Mouse (Mus musculus) thymus, postnatal 25 days (tissue): ENCODE measurements around the gene Eml3.

Experiments
- DNase-seq: peaks from one replicate; pipeline ENCODE4 v3.0.0; 2022

The Eml3 gene

DNA sequence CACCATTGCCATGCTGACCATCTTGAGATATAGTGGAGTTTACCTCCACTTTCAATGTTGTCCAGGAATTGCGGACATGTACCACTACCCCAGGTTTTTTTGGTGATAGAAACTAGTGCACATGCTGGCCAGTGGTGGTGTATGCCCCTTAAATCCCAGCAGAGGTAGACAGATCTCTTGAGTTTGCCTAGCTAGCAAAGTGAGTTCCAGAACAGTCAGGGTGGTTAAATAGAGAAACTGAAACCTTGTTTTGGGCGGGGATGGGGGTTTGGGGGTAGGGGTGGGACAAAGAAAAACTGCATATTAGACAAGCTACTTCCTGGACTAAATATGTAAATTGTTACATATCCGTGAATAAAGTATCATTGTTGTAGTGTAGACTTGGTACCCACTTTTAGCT is 10.4 kb upstream of the Eml3 start:
- no peak for DNase-seq

DNA sequence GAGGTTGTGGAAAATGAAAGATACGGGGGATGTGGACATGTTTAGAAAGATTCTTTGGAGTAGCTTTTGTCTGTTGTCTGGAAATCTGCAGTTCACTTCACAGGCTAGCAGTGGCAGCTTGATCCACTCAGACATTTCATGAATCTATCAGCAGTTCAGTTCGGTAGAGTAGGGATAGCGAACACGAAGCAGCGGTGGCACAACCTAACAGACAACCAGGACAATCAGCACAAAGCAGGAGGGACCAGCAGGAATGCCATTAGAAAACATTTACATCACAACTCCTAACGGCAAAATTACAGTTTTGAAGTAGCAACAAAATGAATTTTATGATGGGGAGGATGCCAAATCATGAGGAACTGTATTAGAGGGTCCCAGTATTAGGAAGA is 9.7 kb upstream of the Eml3 start:
- no peak for DNase-seq

DNA sequence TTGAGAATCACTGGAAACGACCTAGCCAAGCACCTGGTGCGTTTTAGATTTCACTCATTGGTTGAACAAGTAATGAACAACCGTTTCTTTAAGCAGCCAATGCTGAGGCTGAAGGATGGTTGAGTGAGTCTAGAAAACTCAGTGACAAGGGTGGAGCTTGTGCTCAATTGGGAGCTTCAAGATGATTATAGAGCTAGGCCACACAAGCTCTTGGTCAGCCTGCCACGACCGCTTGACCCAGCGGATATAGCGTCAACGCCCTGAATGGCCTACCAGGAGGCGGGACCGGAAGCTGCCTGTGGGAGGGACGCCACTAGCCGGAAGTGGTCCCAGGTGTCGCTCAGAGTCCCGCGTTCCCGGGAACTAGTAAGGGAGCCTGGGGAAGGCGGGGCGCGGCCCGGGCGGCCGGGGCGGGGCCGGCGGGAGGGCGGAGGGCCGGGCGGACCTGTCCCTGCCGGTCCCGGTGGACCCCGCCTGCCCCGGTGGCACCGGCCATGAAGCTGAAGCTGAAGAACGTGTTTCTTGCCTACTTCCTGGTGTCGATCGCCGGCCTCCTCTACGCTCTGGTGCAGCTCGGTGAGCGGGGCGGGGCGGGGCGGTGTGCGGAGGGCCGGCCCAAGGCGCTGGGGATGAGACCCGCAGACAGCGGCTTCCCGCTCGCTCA is 9.1 kb upstream of the Eml3 start, which contains the start of gene B3gat3:
TSS of gene B3gat3 (plus strand) at position 302 of the 664 bp plus-strand sequence.
- DNase-seq = peak; percentile 85

DNA sequence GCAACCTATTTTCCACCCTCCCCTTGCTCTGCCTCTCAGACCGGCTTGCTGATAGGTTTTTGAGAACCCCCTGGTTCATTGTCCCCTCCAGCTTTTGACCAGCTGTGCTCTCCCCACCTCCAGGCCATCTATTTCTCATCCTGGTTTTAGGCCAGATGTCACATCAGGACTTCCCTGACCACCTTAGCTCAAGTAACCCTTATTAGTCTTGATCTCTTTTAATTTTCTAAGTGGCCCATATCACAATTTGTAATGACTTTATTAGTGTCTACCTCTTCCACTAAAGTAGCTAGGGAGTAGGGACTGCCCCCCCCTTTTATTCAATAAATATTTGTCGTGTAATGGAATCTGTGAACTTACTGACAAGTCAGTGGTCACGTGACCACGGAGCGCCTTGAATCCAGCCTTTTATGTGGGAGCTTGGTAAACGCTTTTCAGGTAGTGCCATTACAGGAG is 8.5 kb upstream of the Eml3 start:
- DNase-seq = no peak

DNA sequence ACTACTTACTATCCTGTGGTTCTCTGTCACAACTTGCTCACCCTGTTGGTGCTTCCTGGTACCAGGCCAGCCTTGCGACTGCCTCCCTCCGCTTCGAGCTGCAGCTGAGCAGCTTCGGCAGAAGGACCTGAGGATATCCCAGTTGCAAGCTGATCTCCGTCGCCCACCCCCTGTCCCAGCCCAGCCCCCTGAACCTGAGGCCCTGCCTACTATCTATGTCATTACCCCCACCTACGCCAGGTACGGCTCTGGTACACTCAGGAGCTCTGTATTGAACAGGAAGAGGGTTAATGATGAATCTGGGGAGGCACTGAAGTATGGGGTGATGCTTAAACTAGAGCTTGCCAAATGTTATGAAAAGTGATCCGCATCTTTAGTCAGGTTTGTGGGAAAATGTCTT is 7.6 kb upstream of the Eml3 start:
- no peak for DNase-seq

DNA sequence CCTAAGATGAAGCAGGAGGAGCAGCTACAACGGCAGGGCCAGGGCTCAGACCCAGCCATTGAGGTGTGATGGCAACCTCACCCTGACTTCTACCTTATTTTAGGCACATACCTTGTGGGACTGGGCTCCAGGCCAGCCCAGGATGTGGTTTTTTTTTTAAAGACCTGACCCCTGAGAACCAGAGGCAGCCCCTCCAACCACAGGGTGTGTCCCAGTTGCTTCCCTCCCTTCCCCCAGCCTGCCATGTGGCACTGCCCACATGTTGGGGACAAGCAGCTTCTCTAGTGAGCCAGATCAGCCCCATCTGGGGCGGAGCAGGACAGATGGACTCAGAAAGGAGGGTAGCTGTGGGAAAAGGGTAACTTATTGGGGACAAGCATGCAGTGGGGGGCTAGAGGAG is 2.6 kb upstream of the Eml3 start:
- no peak for DNase-seq

DNA sequence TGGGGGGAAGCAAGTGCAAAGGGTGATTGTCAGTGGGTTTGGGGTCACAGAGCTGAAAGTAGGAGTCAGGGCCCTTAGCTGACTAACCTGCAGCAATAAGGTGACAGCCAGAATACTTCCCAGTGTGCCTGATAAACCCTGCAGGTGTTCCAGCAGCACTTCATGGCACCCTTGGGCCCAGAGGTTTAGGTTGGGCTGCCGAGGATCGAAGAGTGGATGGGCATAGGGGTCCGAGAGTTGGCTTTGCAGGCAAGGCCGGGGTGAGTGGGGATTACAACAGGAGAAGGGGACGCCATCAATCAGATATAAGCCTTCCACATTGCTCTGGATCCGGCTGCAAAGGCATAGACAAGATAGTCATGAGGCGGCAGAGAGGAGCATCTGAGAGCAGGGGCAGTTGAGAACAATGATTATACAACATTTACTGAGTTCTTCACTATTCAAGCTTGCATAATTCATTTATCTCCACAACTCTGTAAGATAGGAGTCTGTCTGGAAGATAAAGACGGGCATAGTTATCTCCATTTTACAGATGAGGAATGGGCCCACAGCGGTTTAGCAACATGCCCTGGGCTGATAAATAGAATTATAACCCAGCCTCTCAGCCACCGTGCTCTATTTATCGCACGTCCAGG is 1.3 kb upstream of the Eml3 start:
- no peak for DNase-seq

DNA sequence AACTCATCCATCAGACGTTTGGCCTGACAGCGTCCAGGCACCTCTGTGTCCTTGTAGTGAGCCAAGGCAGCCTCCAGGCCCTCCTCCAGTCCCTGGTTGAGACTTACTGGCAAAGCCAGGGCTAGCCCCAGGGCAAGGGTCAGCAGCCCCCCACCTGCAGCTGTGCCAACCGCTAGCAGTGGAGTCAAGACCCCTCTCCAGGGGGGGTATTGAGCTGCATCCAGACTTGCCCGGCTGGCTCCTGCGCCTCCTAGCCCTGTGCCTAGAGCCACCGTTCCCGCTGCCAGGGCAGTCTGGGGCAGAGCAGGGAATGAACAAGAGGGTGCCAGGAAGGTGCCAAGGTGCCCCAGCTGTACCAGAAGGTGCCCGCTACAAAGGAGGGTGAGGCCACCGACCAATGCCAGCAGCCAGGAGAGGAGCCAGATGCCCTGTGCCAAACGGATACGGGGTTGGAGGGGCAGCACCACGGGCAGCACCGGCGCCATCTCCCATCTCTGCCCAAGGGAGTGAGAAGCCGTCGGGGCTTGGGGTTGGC is 596 bp upstream of the Eml3 start:
- DNase-seq = no peak

DNA sequence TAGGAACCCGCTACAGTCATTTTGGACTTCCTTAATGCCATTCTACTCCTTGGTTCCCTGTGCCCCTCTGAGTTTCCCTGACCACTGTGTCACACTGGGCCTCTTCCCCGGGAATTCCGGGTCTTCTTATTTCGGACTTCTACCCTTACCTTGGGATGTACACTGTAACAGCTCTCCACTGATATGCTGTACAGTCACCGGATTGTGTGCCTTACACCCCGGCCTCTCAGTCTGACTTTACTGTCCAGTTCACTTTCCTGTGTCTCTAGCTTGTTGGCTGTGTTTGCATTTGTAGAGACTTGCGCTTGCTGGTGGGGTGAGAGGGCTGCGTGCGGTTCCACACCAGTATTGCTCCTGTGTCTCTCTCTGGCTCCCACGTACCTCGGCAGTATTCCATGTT is 765 bp downstream of the Eml3 start:
- DNase-seq = no peak

DNA sequence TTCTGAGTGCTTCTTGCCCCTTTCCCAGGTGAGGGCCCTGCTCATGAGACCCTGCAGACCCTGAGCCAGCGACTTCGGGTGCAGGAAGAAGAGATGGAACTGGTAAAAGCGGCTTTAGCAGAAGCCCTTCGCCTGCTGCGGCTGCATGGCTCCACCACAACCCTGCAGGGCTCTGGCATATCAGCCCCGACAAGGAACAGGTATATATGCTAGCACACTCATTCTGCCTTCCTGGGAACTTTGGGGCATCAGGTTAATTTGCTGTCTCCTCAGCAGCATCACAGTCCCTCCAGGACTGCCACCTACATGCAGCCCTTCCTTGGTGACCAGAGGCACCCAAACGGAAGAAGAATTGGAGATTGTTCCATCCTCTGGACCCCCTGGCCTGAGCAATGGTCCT is 1.4 kb downstream of the Eml3 start:
- DNase-seq = no peak

DNA sequence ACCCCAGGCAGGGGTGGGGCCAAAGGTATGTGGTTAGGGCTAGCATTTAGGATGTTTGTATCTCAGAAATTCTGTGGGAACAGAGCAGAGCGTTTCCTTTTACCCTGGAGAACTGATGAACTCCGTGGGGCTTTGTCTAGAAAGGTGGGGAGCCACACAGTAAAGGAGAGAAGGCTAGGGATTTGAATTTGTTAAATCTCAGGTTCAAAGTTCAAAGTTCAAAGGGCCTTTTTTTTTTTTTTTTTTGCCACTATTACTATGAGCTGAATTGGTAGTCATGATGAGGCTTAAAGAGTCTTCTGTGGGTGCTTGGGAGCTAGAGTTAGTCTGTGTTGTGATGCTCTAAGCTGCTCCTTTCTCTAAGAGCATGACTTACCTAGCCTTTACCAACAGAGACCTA is 7.4 kb downstream of the Eml3 start:
- DNase-seq = no peak

DNA sequence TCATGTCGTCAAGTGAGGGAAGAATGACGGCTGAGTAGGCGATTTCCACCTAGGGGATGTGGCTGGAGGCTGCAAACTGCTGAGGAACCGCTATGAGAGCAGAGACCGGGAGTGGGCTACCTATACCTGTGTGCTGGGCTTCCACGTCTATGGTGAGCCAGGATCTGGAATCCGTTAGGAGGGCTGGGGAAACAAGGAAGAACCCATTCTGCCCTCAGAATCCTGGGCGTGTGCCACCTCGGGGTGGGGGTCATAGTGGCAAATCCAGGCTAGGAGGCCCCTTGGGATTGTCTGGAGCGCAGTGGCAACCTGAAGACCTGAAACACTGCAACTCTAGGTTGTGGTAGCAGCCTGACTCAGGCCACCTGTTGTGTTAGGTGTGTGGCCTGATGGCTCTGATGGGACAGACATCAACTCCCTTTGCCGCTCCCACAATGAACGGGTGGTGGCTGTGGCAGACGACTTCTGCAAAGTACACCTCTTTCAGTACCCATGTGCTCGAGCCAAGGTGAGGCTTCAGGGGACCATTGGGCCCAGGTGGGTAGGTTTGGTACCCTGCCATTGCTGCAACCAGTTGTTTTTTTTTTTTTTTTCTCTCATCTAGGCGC is 11.3 kb downstream of the Eml3 start:
- no peak for DNase-seq

DNA sequence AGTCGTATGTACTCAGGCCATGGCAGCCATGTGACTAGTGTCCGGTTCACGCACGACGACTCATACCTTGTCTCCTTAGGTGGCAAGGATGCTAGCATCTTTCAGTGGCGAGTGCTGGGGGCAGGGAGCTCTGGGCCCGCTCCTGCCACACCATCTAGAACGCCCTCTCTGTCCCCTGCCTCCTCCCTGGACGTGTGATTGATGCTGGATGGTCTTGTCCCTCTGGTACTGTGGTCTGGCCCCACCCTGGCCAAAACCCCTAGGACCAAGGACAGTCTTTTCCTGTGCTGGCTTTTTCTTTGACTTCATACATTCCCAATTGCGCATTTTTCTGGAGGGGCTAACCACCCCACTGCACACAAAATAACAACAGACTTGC is 11.8 kb downstream of the Eml3 start:
- no peak for DNase-seq

DNA sequence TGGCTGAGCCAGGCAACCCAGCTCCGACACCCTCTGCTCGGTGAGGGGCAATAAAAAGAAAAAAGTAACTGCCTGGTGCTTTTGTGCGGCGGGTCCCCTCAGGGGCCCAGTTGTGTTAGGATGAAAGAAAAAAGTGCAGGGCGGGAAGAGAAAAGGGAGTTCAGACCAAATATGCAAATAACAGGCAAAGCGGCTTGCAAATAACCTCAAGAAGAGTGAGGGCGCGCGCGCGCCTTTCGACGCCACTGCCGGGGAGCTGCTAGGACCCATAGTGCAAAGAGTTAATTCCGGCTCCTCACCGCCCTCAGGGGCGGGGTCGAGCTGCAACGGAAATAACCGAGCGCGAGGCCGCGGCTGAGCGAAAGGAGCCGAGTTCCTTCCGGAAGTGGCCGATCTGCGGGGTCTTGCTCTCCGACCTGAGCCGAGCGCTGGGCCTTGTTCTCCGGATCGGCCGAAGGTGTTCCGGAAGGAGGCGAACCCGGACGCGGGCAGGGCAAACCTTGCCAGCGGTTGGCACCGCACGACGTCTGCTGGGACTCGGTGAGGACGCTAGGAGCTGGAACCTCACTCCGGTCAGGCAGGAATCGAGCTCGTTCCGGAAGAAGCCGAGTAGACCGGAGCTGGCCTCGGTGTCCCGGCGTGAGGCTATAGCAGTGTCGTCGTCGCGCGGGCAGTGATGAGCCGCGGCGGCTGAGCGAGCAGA is 12.3 kb downstream of the Eml3 start, which contains the start of gene Mta2:
TSS of gene Mta2 (plus strand) at position 361 of the 703 bp plus-strand sequence.
- DNase-seq = peak; percentile 98

DNA sequence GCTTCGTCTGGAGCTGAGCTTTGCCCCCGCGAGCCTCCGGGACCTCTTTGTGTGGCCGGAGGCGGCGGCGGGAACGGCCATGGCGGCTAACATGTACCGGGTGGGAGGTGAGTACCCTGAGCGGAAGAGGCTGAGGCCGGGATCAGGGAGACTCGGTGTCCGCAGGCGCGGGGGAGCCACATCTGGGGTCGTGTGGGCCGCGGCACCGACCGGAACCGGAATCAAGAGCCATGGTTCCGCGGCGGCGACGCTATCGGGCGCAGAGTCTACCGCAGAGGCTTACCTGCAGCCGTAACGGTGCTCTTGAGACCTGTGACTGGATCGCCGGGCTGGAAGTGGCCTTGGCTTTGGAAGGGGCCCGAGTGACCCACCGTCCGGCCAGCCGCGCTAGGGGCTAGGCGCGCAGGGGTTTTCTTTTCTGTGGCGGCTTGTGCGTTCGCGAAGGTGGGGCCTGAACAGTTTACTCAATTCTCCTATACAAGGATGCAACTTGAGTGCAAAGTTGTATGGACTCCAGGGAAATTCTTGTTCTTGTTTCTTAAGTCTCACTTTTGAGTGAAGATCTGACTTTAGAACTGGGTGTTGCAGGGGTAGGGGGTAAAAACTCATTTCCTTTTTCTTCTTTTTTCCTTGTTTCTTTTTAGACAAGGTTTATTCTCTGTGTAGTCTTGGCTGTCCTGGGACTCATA is 13.1 kb downstream of the Eml3 start:
- no peak for DNase-seq

DNA sequence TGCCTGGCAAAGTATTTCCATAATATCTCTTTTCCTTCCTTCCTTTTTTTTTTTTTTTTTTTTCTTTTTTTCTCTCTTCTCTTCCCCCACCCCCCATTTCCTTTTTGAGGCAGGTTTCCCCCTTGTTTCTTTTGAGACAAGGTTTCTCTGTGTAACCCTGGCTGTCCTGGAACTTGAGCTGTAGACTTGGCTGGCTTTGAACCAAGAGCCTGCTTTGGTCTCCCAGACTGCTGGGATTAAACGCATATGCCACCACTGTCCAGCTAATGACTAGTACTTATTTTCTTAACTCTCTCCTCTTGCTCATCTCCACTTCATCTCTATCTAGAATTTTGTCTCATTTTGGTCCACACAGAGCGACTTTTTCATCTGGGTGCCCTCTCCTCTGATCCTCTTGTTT is 13.7 kb downstream of the Eml3 start:
- DNase-seq = no peak

DNA sequence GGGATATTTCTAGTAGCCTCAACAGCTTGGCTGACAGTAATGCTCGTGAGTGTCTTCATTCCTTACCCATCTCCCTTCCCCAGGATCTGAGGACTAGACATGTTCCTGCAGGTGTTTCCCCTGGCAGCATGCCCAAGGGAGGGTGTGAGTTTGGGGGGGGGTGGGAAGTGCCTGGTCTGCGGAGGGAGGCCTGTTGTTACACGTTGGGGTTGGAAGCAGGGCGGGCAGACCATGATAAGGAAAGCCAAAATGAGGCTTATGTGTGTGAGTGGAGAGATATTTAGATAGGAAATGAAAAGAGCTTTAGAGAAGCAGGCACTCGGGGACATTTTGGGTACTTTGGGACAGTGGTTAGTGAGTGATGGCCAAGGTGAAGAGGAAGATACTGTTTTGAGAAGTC is 14.7 kb downstream of the Eml3 start:
- no peak for DNase-seq

DNA sequence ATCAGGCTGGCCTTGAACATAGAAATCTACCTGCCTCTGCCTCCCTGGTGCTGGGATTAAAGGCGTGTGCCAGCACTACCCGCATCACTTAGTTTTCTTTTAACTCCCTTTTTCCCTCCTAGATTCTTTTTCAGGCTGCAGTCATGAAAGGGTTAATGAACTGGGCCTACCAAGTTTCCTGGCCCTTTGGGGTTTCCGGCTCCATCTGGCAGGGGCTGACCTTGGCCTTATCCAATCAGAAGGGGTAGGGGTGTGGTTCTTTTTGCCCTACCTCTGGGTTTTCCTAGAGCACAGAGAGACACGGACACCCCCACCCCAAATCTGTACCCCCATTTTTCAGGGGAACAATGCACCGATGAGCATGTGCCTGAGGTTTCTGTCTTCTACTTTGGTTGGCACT is 15.4 kb downstream of the Eml3 start:
- peak; percentile 65 for DNase-seq

DNA sequence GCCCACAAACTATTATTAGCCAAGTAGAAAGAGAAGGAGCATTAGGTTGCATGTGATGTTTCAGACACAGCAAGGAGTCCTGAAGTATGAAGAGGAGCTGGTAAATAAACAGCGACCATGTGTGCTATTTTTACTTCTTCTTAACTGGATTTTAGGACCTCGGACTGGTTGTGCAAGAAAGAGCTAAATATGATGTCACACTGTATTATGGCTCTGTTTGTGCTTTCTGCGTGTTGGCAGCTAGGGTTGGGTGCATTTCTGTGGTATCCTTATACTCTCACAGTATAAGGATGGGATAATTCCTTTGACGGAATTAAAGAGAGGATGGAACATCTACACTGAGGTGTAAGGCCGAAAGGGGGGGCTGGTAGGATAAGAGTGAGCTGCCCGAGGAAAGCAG is 15.9 kb downstream of the Eml3 start:
- DNase-seq = no peak

DNA sequence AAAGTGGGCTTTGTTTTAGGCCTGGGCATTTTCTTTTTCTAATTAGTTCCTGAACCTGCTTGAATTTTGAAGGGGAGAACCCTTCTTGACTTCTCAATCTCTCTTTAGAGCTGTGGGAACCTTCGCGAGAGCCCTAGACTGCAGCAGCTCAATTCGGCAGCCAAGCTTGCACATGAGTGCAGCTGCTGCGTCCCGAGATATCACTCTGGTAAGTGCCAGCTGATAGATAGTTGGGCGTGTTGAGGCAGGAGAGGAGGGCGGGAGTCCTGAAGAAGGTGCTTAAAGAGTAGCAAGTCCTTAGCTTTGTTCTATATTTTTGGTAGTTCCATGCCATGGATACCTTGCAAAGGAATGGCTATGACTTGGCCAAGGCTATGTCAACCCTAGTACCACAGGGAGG is 17.6 kb downstream of the Eml3 start:
- no peak for DNase-seq

DNA sequence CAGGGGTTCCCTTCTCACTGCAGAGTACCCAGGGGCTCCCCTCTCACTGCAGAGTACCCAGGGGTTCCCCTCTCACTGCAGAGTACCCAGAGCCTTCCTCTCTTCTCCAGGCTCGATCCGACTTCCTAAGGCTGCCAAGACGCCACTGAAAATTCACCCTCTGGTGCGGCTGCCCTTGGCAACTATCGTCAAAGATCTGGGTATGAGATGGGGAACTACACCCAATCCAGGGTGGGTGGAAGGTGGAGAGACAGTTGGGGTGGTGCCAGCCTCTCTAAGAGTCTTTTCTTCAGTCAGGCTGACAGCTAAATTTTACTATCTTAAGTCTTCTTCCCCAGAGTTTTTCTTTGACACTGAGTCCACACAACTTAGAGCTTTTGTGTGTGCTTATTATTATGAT is 20.8 kb downstream of the Eml3 start:
- DNase-seq = no peak

DNA sequence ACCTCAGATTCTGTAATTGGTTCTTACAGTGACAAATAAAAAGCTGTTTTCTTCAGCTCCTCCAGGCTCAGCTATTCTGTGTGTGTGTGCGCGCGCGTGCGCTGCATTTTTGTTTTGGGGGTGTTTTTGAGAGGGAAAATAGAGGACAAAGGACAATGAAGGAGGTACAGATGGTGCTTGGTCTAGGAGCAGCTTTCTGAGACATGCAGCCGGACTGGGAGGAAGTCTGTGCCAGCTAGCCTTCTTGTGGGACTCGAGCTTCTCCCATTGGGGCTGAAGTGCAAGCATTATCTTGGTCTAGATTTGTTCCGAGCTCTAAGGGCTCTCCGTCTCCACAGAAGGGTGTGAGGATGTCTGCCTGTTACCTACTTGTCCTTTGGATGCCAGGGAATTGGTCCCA is 22.9 kb downstream of the Eml3 start:
- DNase-seq = no peak
